In genomic region chr5:23010460-23010859, GRCm38 (mm10) we compare ENCODE assay signal across 15 mouse cellular contexts.
A peak's percentile ranks its signal among the peaks of the same experiment; 100 is the strongest.
DNase-seq lines count a peak whose midpoint lies in the region; ATAC-seq and TF ChIP-seq lines count a peak whose summit lies in the region.
"Had no signal": no experiment of that assay in that cellular context is flagged by ENCODE, and none has a peak within 500 bp of the region (broad histone marks: within the 10 kb centered on the region; RNA-seq: fewer than 3 reads in every experiment).

No protein-coding gene starts in this region.

- H3K27ac ChIP-seq in liver, adult 2 months (replicated peaks; ENCODE audit: insufficient read depth, low read depth, low read length), result no peak overlapping the region
- no peak overlapping the region for H3K27ac ChIP-seq in liver, postnatal 0 days (ENCODE audit: low read depth)
- H3K27ac ChIP-seq: heart, embryonic 13.5 days had no signal

- no peak for TF ChIP-seq POLR2A in liver, adult 2 months (IDR thresholded peaks at IDR 0.05; ENCODE audit: extremely low read depth, insufficient read depth, low read length)

- no peaks in the 10 kb centered on the region for H3K79me2 ChIP-seq in liver, adult 2 months (ENCODE audit: control insufficient read depth, insufficient read depth, low read length)

- peak; percentile 82 to 87 for DNase-seq in cerebellum, postnatal 10 days
- DNase-seq in cerebellum, adult 9-11 months, result no peak
- peak; percentile 47 for DNase-seq in liver, adult 2 months (ENCODE audit: extremely low read depth, low read depth, low spot score)
- DNase-seq in liver, postnatal 0 days, result no peak
- peak; percentile 38 for DNase-seq in MN1 (ENCODE audit: low spot score)
- peak; percentile 31 for DNase-seq in lung, postnatal 10 days
- no peak for DNase-seq in ovary, postnatal 10 days (ENCODE audit: low spot score)
- DNase-seq in yolk sac, embryonic 10.5 days (ENCODE audit: low spot score), result no peak
- DNase-seq: heart, postnatal 36 days; kidney, adult 9 months; liver; thymus, adult 18-20 months had no signal

- ATAC-seq in liver, postnatal 0 days, result no peak
- ATAC-seq: forebrain, embryonic 16.5 days had no signal

- H3K9ac ChIP-seq in liver, adult 2 months (ENCODE audit: low read depth, low read length), result no peak overlapping the region
- no peak overlapping the region for H3K9ac ChIP-seq in liver, postnatal 0 days (replicated peaks)
- H3K9ac ChIP-seq: heart, embryonic 13.5 days had no signal

- H3K4me1 ChIP-seq in liver, adult 2 months (ENCODE audit: control insufficient read depth, insufficient read depth, low read length), result no peaks in the 10 kb centered on the region
- no peaks in the 10 kb centered on the region for H3K4me1 ChIP-seq in liver, postnatal 0 days (ENCODE audit: insufficient read depth)

- TF ChIP-seq CTCF in liver, adult 2 months (IDR thresholded peaks at IDR 0.05; ENCODE audit: low read depth, low read length), result no peak
- no peak for TF ChIP-seq CTCF in liver, postnatal 0 days (IDR thresholded peaks at IDR 0.05; ENCODE audit: low read depth)

- no peaks in the 10 kb centered on the region for H3K9me3 ChIP-seq in liver, postnatal 0 days (ENCODE audit: low read length)
- H3K9me3 ChIP-seq: heart, embryonic 13.5 days had no signal

- 48% methylated on average over 1 of the region's 1 CpGs for WGBS in liver, adult 2 months
- WGBS in liver, postnatal 0 days (ENCODE audit: insufficient replicate concordance), result 41% methylated on average over 1 of the region's 1 CpGs

- H3K4me2 ChIP-seq in liver, postnatal 0 days (ENCODE audit: low read depth, low read length), result no peak overlapping the region
- H3K4me2 ChIP-seq: heart, embryonic 13.5 days; midbrain, embryonic 11.5 days had no signal

- no peak overlapping the region for H3K4me3 ChIP-seq in liver, adult 2 months (ENCODE audit: insufficient read depth, low read depth, low read length)
- H3K4me3 ChIP-seq in liver, postnatal 0 days (ENCODE audit: low read depth, low read length), result no peak overlapping the region
- H3K4me3 ChIP-seq: heart, embryonic 13.5 days had no signal

- H3K36me3 ChIP-seq in liver, adult 2 months (ENCODE audit: control insufficient read depth, insufficient read depth, low read length), result no peaks in the 10 kb centered on the region
- no peaks in the 10 kb centered on the region for H3K36me3 ChIP-seq in liver, postnatal 0 days (replicated peaks; ENCODE audit: insufficient read depth, low read length)
- H3K36me3 ChIP-seq: heart, embryonic 13.5 days had no signal

- H3K27me3 ChIP-seq in liver, adult 2 months (ENCODE audit: control insufficient read depth, insufficient read depth, low read length), result no peaks in the 10 kb centered on the region; the same call in 1 of the 2 replicates
- no peaks in the 10 kb centered on the region for H3K27me3 ChIP-seq in liver, postnatal 0 days (ENCODE audit: insufficient read depth, low read length)
- H3K27me3 ChIP-seq: heart, embryonic 13.5 days had no signal

- TF ChIP-seq EP300 in liver, postnatal 0 days (IDR thresholded peaks at IDR 0.05; ENCODE audit: low read depth), result no peak

Comparison
In these comparisons a context has a peak if more than half of its experiments do, and no peak if none do; other contexts are left out.
1. DNase-seq: peak in cerebellum, postnatal 10 days (2 of 2), liver, adult 2 months (single experiment), MN1 (single experiment) and lung, postnatal 10 days (single experiment); none in cerebellum, adult 9-11 months (single experiment), liver, postnatal 0 days (single experiment), ovary, postnatal 10 days (single experiment) and yolk sac, embryonic 10.5 days (single experiment).